Mouse (Mus musculus) Patski (cell line): ENCODE data around the gene Edem3. TPM values are rescaled to one million over a fixed set of nuclear protein-coding genes. Genes with fewer than 3 reads are reported as not detected.

Source experiments
- ATAC-seq: fragments of 100-300 bp; one replicate; pipeline ENCODE4 v1.8.0; 2021
- CTCF ChIA-PET: fragments of 350-600 bp; sonication (Branson Sonifier 250); formaldehyde crosslinking; loops from one replicate; lab custom pipeline; 2022; ENCODE audit warnings: inconsistent platforms; lab: Charles Lee
- POLR2A ChIA-PET: fragments of 350-600 bp; sonication (Branson Sonifier 250); formaldehyde crosslinking; loops from one replicate; lab custom pipeline; 2022; ENCODE audit warnings: antibody characterized with exemption, inconsistent platforms; lab: Charles Lee
- DNase-seq: peaks from one replicate; pipeline ENCODE4 v3.0.0-alpha.2; 2011; ENCODE audit warnings: low read depth, low spot score
- H3K27me3 ChIP-seq: fragments of 371-371 bp; one replicate; pipeline ENCODE4 v1.5.1; 2021
- CTCF ChIP-seq: fragments of 100-300 bp; IDR thresholded peaks from one replicate; pipeline ENCODE4 v1.5.1; 2021
- in situ Hi-C: fragments of 300-500 bp; cut with MboI; formaldehyde crosslinking; loops from 3 replicates; pipeline ENCODE4 v1.11.1; 2018; ENCODE audit warnings: low pct_unique_long_range_greater_than_20kb, mixed read lengths
- polyA plus RNA-seq: library from polyadenylated mRNA; unstranded; gene quantifications from one replicate; pipeline ENCODE4 v1.2.3, GENCODE M21; 2021

Edem3 gene
- polyA plus RNA-seq, 1 experiment from 2014 or later, result 34.5 TPM

DNA sequence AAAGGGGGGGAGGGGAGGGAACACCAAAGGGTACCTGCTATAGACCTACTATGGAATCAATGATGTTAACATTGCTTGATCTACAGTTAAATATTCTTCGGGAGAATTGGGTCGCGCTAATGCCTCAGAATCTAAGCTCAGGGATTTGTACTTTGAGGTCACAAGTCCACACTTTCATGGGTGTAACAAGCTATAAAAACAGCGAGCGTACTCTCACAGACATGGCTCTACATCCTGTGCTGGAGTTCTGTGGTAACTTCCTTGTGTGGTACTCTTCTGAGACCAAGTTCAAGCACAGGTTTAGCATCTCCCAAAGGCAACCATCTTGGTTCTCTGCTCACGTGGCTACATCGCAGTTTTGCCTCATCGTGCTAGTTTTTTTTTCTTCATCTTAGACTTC is 106.9 kb downstream of the Edem3 start:
- in situ Hi-C loops, result no loop called here
- ATAC-seq, result no peak
- DNase-seq, result no peak
- ChIA-PET CTCF (interaction anchor here (1.3 kb wide), 2 partner anchors 14 to 90 kb away, joined by 3 read pairs; no protein-coding TSS in a partner anchor), POLR2A (no interaction called here)
- no peaks in the 10 kb centered on the region for H3K27me3 ChIP-seq
- TF ChIP-seq CTCF, result no peak

GRCm38 (mm10) chr1:151863135-151863796 is 108.1 kb downstream of the Edem3 start:
- TF ChIP-seq CTCF, result no peak
- ATAC-seq (no peak), DNase-seq (no peak)
- ChIA-PET POLR2A (no interaction called here), CTCF (no interaction called here)
- in situ Hi-C loops, result no loop called here
- H3K27me3 ChIP-seq, result no peaks in the 10 kb centered on the region

DNA sequence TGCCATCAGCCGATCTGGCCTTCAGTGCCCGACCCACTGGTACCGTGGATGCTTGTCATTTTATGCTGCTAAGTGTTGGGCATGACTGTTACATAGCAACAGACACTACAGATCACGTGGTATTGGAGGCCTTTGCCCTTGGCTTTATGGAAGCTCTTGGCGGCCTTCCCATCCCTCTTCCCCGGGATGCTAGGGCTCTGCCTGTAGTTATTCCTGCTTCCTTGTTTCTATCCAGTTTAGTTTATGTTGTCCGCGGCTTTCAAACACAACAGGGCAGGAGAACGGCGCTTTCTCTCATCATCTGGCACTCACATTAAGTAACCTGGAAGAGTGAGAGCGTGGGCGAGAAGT is 108.6 kb downstream of the Edem3 start:
- in situ Hi-C loops, result no loop called here
- no peak for TF ChIP-seq CTCF
- ATAC-seq (no peak), DNase-seq (no peak)
- ChIA-PET CTCF (no interaction called here), POLR2A (no interaction called here)
- no peaks in the 10 kb centered on the region for H3K27me3 ChIP-seq

DNA sequence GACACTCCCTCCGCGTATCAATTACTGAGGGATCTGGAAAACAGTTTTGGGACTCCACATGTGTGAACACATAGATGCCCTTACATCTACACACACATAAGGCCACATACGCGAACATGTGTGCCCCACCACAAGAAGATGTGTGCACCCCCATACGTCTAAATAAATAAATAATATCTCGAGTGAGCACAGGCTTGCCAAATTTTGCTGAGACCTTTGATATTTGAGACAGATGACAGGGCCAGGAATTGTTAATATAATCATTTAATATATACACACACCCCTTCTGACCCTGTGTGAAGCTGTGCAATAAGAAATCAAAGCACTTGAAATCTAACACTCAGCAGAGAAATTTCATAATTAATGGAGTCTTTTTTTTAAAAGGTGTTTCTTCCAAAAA is 109.2 kb downstream of the Edem3 start:
- DNase-seq (no peak), ATAC-seq (no peak)
- no peaks in the 10 kb centered on the region for H3K27me3 ChIP-seq
- no peak for TF ChIP-seq CTCF
- in situ Hi-C loops, result no loop called here
- CTCF ChIA-PET, result interaction anchor here (1.0 kb wide), 1 partner anchor 8 kb away, joined by 3 read pairs; no protein-coding TSS in a partner anchor
- POLR2A ChIA-PET, result no interaction called here

Other genes starting within 250 kb of the Edem3 start
- 0.27 TPM for gene Fam129a, start 184.2 kb upstream of the Edem3 start, polyA plus RNA-seq